Mouse (Mus musculus): ENCODE results near the gene Tbx5.

GRCm38 (mm10) chr5:119862431-119862830, 30.0 kb downstream of the Tbx5 start:
- TF ChIP-seq CTCF (IDR thresholded peaks at IDR 0.05; ENCODE audit: low read depth, low read length) = no peak
- TF ChIP-seq POLR2A (IDR thresholded peaks at IDR 0.05; ENCODE audit: extremely low read depth, insufficient read depth, low read length) = no peak
